Mouse (Mus musculus): ENCODE measurements around the gene Akr1b7. TPM values are rescaled to one million over a fixed set of nuclear protein-coding genes. Genes with fewer than 3 reads are reported as not detected.

The Akr1b7 gene
- polyA plus RNA-seq, 1 experiment from 2014 or later, result not detected

Other genes with a start within 250 kb of the Akr1b7 start
- 39.7 and 42.7 TPM in 2 replicates for gene Slc35b4, start 235.2 kb upstream of the Akr1b7 start, polyA plus RNA-seq (2016; fragmentation: Nextera tagmentation; extraction: Ambion mirVana)
- 183 and 191 TPM in 2 replicates for gene Akr1b3, start 94.9 kb upstream of the Akr1b7 start, polyA plus RNA-seq (2016; fragmentation: Nextera tagmentation; extraction: Ambion mirVana)
- 11.8 and 12.1 TPM in 2 replicates for gene Akr1b8, start 58.2 kb upstream of the Akr1b7 start, polyA plus RNA-seq (2016; fragmentation: Nextera tagmentation; extraction: Ambion mirVana)
- gene Akr1b10, start 28.1 kb upstream of the Akr1b7 start, polyA plus RNA-seq (2016; fragmentation: Nextera tagmentation; extraction: Ambion mirVana), result 16.1 and 17.4 TPM in 2 replicates
- 51.0 and 51.5 TPM in 2 replicates for gene Bpgm, start 63.9 kb downstream of the Akr1b7 start, polyA plus RNA-seq (2016; fragmentation: Nextera tagmentation; extraction: Ambion mirVana)
- 213 and 222 TPM in 2 replicates for gene Cald1, start 186.2 kb downstream of the Akr1b7 start, polyA plus RNA-seq (2016; fragmentation: Nextera tagmentation; extraction: Ambion mirVana)